Mouse (Mus musculus): ENCODE results near the gene Kdm2b. TPM values are rescaled to one million over a fixed set of nuclear protein-coding genes. Genes with fewer than 3 reads are reported as not detected.

Kdm2b gene
- total RNA-seq, 1 experiment = 68.6 TPM

- TF ChIP-seq ZC3H11A (IDR thresholded peaks at IDR 0.05; ENCODE audit: borderline replicate concordance, low read depth, low read length) (no peak), CHD2 (IDR thresholded peaks at IDR 0.05; ENCODE audit: low read depth, low read length) (no peak), MAFK (IDR thresholded peaks at IDR 0.05; ENCODE audit: insufficient read depth, low read depth, low read length) (no peak), HCFC1 (IDR thresholded peaks at IDR 0.05; ENCODE audit: borderline replicate concordance, insufficient read depth, low read length) (no peak)
- DNase-seq (ENCODE audit: low read depth, low spot score) = no peak
- H3K4me1 ChIP-seq (ENCODE audit: control insufficient read depth in 2 of 2, insufficient read depth in 2 of 2, low read length in 2 of 2, poor library complexity in 1 of 2) = peaks cover 0 to 28% of the 10 kb centered on the region in 2 experiments; a peak in 3 of 4 replicates
- H3K36me3 ChIP-seq (ENCODE audit: control insufficient read depth, insufficient read depth, low read length, poor library complexity, severe bottlenecking) = no peaks in the 10 kb centered on the region
- H3K9ac ChIP-seq (ENCODE audit: insufficient read depth, low read depth, low read length, poor library complexity, severe bottlenecking) = no peak overlapping the region
- in situ Hi-C loops (cut with MboI; ENCODE audit: low sequenced_read_pairs in 2 of 2, unreplicated experiment in 2 of 2) = no loop called here
- H3K4me3 ChIP-seq (ENCODE audit: insufficient read depth in 1 of 2, low read depth in 1 of 2, low read length in 2 of 2, poor library complexity in 1 of 2, severe bottlenecking in 1 of 2) = no peak overlapping the region
- no peaks in the 10 kb centered on the region for H3K9me3 ChIP-seq (ENCODE audit: control insufficient read depth, insufficient read depth, low read depth, low read length)
- H3K27ac ChIP-seq (ENCODE audit: insufficient read depth, low read depth, low read length, poor library complexity, severe bottlenecking) = no peak overlapping the region; the same call in 1 of the 2 replicates
These were observed 36.8 kb upstream of the Kdm2b start for GRCm38 (mm10) chr5:123026414-123026813.

- DNase-seq (ENCODE audit: low read depth, low spot score) = no peak
- H3K4me3 ChIP-seq (ENCODE audit: insufficient read depth in 1 of 2, low read depth in 1 of 2, low read length in 2 of 2, poor library complexity in 1 of 2, severe bottlenecking in 1 of 2) = no peak overlapping the region
- no peak overlapping the region for H3K27ac ChIP-seq (ENCODE audit: insufficient read depth, low read depth, low read length, poor library complexity, severe bottlenecking)
- H3K36me3 ChIP-seq (ENCODE audit: control insufficient read depth, insufficient read depth, low read length, poor library complexity, severe bottlenecking) = no peaks in the 10 kb centered on the region
- TF ChIP-seq MAFK (IDR thresholded peaks at IDR 0.05; ENCODE audit: insufficient read depth, low read depth, low read length) = no peak
- TF ChIP-seq ZC3H11A (IDR thresholded peaks at IDR 0.05; ENCODE audit: borderline replicate concordance, low read depth, low read length) = no peak
- TF ChIP-seq ZNF384 (IDR thresholded peaks at IDR 0.05; ENCODE audit: low read depth, low read length) = no peak
- TF ChIP-seq HCFC1 (IDR thresholded peaks at IDR 0.05; ENCODE audit: borderline replicate concordance, insufficient read depth, low read length) = no peak
- no peak for TF ChIP-seq CHD2 (IDR thresholded peaks at IDR 0.05; ENCODE audit: low read depth, low read length)
- H3K9me3 ChIP-seq (ENCODE audit: control insufficient read depth, insufficient read depth, low read depth, low read length) = no peaks in the 10 kb centered on the region
- H3K9ac ChIP-seq (ENCODE audit: insufficient read depth, low read depth, low read length, poor library complexity, severe bottlenecking) = no peak overlapping the region
- in situ Hi-C loops (cut with MboI; ENCODE audit: low sequenced_read_pairs in 2 of 2, unreplicated experiment in 2 of 2) = no loop called here
- H3K4me1 ChIP-seq (ENCODE audit: control insufficient read depth in 2 of 2, insufficient read depth in 2 of 2, low read length in 2 of 2, poor library complexity in 1 of 2) = peaks cover 0 to 28% of the 10 kb centered on the region in 2 experiments; a peak in 3 of 4 replicates
These were observed 35.4 kb upstream of the Kdm2b start for GRCm38 (mm10) chr5:123024965-123025573.

GRCm38 (mm10) chr5:123024312-123024711 is 34.7 kb upstream of the Kdm2b start:
- H3K4me1 ChIP-seq (ENCODE audit: control insufficient read depth in 2 of 2, insufficient read depth in 2 of 2, low read length in 2 of 2, poor library complexity in 1 of 2) = peaks cover 0 to 24% of the 10 kb centered on the region in 2 experiments; a peak in 3 of 4 replicates
- TF ChIP-seq CHD2 (IDR thresholded peaks at IDR 0.05; ENCODE audit: low read depth, low read length) (no peak), MAFK (IDR thresholded peaks at IDR 0.05; ENCODE audit: insufficient read depth, low read depth, low read length) (no peak), HCFC1 (IDR thresholded peaks at IDR 0.05; ENCODE audit: borderline replicate concordance, insufficient read depth, low read length) (no peak), ZNF384 (IDR thresholded peaks at IDR 0.05; ENCODE audit: low read depth, low read length) (no peak)
- no peak overlapping the region for H3K27ac ChIP-seq (ENCODE audit: insufficient read depth, low read depth, low read length, poor library complexity, severe bottlenecking)
- no peak overlapping the region for H3K9ac ChIP-seq (ENCODE audit: insufficient read depth, low read depth, low read length, poor library complexity, severe bottlenecking)
- in situ Hi-C loops (cut with MboI; ENCODE audit: low sequenced_read_pairs in 2 of 2, unreplicated experiment in 2 of 2) = no loop called here
- H3K9me3 ChIP-seq (ENCODE audit: control insufficient read depth, insufficient read depth, low read depth, low read length) = no peaks in the 10 kb centered on the region
- DNase-seq (ENCODE audit: low read depth, low spot score) = no peak
- H3K36me3 ChIP-seq (ENCODE audit: control insufficient read depth, insufficient read depth, low read length, poor library complexity, severe bottlenecking) = no peaks in the 10 kb centered on the region
- no peak overlapping the region for H3K4me3 ChIP-seq (ENCODE audit: insufficient read depth in 1 of 2, low read depth in 1 of 2, low read length in 2 of 2, poor library complexity in 1 of 2, severe bottlenecking in 1 of 2)

GRCm38 (mm10) chr5:123023049-123023448 is 33.4 kb upstream of the Kdm2b start:
- no peaks in the 10 kb centered on the region for H3K9me3 ChIP-seq (ENCODE audit: control insufficient read depth, insufficient read depth, low read depth, low read length)
- H3K4me1 ChIP-seq (ENCODE audit: control insufficient read depth in 2 of 2, insufficient read depth in 2 of 2, low read length in 2 of 2, poor library complexity in 1 of 2) = peaks cover 0 to 22% of the 10 kb centered on the region in 2 experiments; a peak in 3 of 4 replicates
- H3K27ac ChIP-seq (ENCODE audit: insufficient read depth, low read depth, low read length, poor library complexity, severe bottlenecking) = no peak overlapping the region
- no peak for DNase-seq (ENCODE audit: low read depth, low spot score)
- no peak overlapping the region for H3K4me3 ChIP-seq (ENCODE audit: insufficient read depth in 1 of 2, low read depth in 1 of 2, low read length in 2 of 2, poor library complexity in 1 of 2, severe bottlenecking in 1 of 2)
- in situ Hi-C loops (cut with MboI; ENCODE audit: low sequenced_read_pairs in 2 of 2, unreplicated experiment in 2 of 2) = no loop called here
- H3K36me3 ChIP-seq (ENCODE audit: control insufficient read depth, insufficient read depth, low read length, poor library complexity, severe bottlenecking) = no peaks in the 10 kb centered on the region
- H3K9ac ChIP-seq (ENCODE audit: insufficient read depth, low read depth, low read length, poor library complexity, severe bottlenecking) = no peak overlapping the region
- TF ChIP-seq HCFC1 (IDR thresholded peaks at IDR 0.05; ENCODE audit: borderline replicate concordance, insufficient read depth, low read length) (no peak), MAFK (IDR thresholded peaks at IDR 0.05; ENCODE audit: insufficient read depth, low read depth, low read length) (no peak), CHD2 (IDR thresholded peaks at IDR 0.05; ENCODE audit: low read depth, low read length) (no peak), ZC3H11A (IDR thresholded peaks at IDR 0.05; ENCODE audit: borderline replicate concordance, low read depth, low read length) (no peak), ZNF384 (IDR thresholded peaks at IDR 0.05; ENCODE audit: low read depth, low read length) (no peak)
